Mouse (Mus musculus) kidney, embryonic 16.5 days (tissue): ENCODE data around the gene Habp2. TPM values are rescaled to one million over a fixed set of nuclear protein-coding genes. Genes with fewer than 3 reads are reported as not detected.

Experiments used
- ATAC-seq: fragments of 200-750 bp; cut with Nextera tagmentation; 2 replicates; pipeline ENCODE4 v1.8.0; 2017; ENCODE audit warnings: moderate TSS enrichment; ENCODE audit not compliant: low FRiP score, low TSS enrichment
- H3K27ac ChIP-seq: fragments of 300-500 bp; sonication (generic); 2 replicates; pipeline ENCODE4 v1.5.1; 2014; ENCODE audit warnings: low read length
- H3K27me3 ChIP-seq: fragments of 300-500 bp; sonication (generic); 2 replicates; pipeline ENCODE4 v1.6.1; 2014; ENCODE audit warnings: low read length, control low read depth, mixed read lengths; ENCODE audit not compliant: insufficient read depth
- H3K36me3 ChIP-seq: fragments of 300-500 bp; sonication (generic); 2 replicates; pipeline ENCODE4 v1.6.1; 2014; ENCODE audit warnings: low read length, control low read depth, mixed read lengths; ENCODE audit not compliant: insufficient read depth
- H3K4me1 ChIP-seq: fragments of 300-500 bp; sonication (generic); 2 replicates; pipeline ENCODE4 v1.6.1; 2014; ENCODE audit warnings: low read length, control low read depth, mixed read lengths; ENCODE audit not compliant: insufficient read depth
- H3K4me2 ChIP-seq: fragments of 300-500 bp; sonication (generic); replicated peaks from 2 replicates; pipeline ENCODE4 v1.6.1; 2014; ENCODE audit warnings: low read depth, low read length
- H3K4me3 ChIP-seq: fragments of 300-500 bp; sonication (generic); 2 replicates; pipeline ENCODE4 v1.5.1; 2014; ENCODE audit warnings: mild to moderate bottlenecking, low read length
- H3K9ac ChIP-seq: fragments of 300-500 bp; sonication (generic); replicated peaks from 2 replicates; pipeline ENCODE4 v1.6.1; 2014; ENCODE audit warnings: low read length
- H3K9me3 ChIP-seq: fragments of 300-500 bp; sonication (generic); 2 replicates; pipeline ENCODE4 v1.6.1; 2016; ENCODE audit warnings: low read length, control low read depth
- WGBS: fragments of 180-500 bp; shearing (Covaris S2); extraction: QIAGEN DNeasy Blood & Tissue Kit; methylation state at CpG from one replicate; pipeline ENCODE4 v1.1.7; 2014; 5-methylcytosine and 5-hydroxymethylcytosine counted together
- polyA plus RNA-seq: library from polyadenylated mRNA; unstranded; fragments of >200 nt; fragmentation: Nextera tagmentation; extraction: Ambion mirVana; gene quantifications from 2 replicates; pipeline ENCODE4 v1.2.1, GENCODE M21; 2015

Gene Habp2
- polyA plus RNA-seq, 1 experiment from 2014 or later = 50.5 TPM

GRCm38 (mm10) chr19:56366168-56366567 lies 79.2 kb downstream of the Habp2 start:
- H3K27me3 ChIP-seq = no peaks in the 10 kb centered on the region
- H3K9ac ChIP-seq = no peak overlapping the region
- H3K4me3 ChIP-seq = no peak overlapping the region
- H3K27ac ChIP-seq = no peak overlapping the region
- peaks cover 8% of the 10 kb centered on the region; the same call in 1 of the 2 replicates for H3K4me1 ChIP-seq
- ATAC-seq = no peak
- H3K9me3 ChIP-seq = no peaks in the 10 kb centered on the region
- 86% methylated on average over 11 of the region's 11 CpGs for WGBS
- no peak overlapping the region for H3K4me2 ChIP-seq
- no peaks in the 10 kb centered on the region for H3K36me3 ChIP-seq

DNA sequence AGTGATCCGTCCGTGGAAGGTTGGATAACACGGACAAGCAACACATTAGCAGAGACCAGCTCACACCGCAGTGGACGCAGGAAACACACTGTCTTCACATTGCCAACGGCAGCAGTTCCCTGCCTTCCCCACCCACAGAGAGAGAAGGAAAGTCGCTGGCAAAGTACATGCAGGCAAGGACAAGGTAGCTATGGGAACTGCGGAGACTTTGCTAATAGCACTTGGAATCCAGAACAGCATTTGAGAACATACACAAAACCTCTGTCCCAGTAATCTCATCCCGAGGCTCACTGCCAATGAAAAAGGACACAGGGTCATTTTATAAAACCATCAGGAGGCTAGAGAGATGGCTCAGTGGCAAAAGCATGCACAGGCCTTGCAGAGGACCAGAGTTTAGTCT lies 79.7 kb downstream of the Habp2 start:
- H3K4me3 ChIP-seq = no peak overlapping the region
- H3K4me1 ChIP-seq = peaks cover 8% of the 10 kb centered on the region; the same call in 1 of the 2 replicates
- no peaks in the 10 kb centered on the region for H3K27me3 ChIP-seq
- no peak overlapping the region for H3K9ac ChIP-seq
- no peak overlapping the region for H3K4me2 ChIP-seq
- ATAC-seq = no peak
- H3K27ac ChIP-seq = no peak overlapping the region
- no peaks in the 10 kb centered on the region for H3K36me3 ChIP-seq
- WGBS = 83% methylated on average over 9 of the region's 9 CpGs
- no peaks in the 10 kb centered on the region for H3K9me3 ChIP-seq

GRCm38 (mm10) chr19:56367778-56368177 lies 80.8 kb downstream of the Habp2 start:
- Histone ChIP-seq H3K36me3 (no peaks in the 10 kb centered on the region), H3K9ac (no peak overlapping the region), H3K4me2 (no peak overlapping the region), H3K9me3 (no peaks in the 10 kb centered on the region), H3K27ac (no peak overlapping the region), H3K27me3 (no peaks in the 10 kb centered on the region), H3K4me3 (no peak overlapping the region), H3K4me1 (peaks cover 8% of the 10 kb centered on the region; the same call in 1 of the 2 replicates)
- WGBS = 75% methylated on average over 7 of the region's 7 CpGs
- no peak for ATAC-seq

DNA sequence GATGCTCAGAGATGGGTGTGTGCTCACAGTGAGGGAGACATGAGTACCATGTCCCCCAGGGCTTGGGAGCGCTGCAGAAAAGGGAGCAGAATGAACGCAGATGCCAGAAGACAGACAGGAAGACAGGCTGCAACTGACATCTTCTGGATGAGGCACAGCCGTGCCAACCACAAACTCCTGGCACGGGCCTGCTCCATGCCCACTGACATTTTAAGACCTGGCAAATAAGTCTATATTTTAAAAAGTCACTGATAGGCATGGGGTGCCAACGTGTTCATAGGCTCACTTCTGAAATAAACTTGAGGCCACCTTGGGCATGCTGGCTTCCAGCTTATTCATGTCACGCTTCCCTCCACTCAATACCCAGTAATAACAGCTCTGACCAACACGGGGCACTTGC lies 82.0 kb downstream of the Habp2 start:
- no peak overlapping the region for H3K4me2 ChIP-seq
- H3K9ac ChIP-seq = no peak overlapping the region
- H3K36me3 ChIP-seq = no peaks in the 10 kb centered on the region
- 89% methylated on average over 7 of the region's 7 CpGs for WGBS
- ATAC-seq = no peak
- no peaks in the 10 kb centered on the region for H3K9me3 ChIP-seq
- H3K4me1 ChIP-seq = peaks cover 6% of the 10 kb centered on the region; the same call in 1 of the 2 replicates
- H3K4me3 ChIP-seq = no peak overlapping the region
- no peaks in the 10 kb centered on the region for H3K27me3 ChIP-seq
- no peak overlapping the region for H3K27ac ChIP-seq

Other genes starting within 250 kb of the Habp2 start
- gene Nrap, start 102.9 kb downstream of the Habp2 start, polyA plus RNA-seq = 0.36 and 0.37 TPM in 2 replicates
- gene Casp7, start 110.0 kb downstream of the Habp2 start, polyA plus RNA-seq = 26.6 and 27.2 TPM in 2 replicates
- gene Plekhs1, start 174.5 kb downstream of the Habp2 start, polyA plus RNA-seq = 0.77 and 0.90 TPM in 2 replicates